14 mouse cellular contexts compared by ENCODE assay signal in genomic region chr2:168803849-168804248, GRCm38 (mm10). TPM values are rescaled to one million over a fixed set of nuclear protein-coding genes. Genes with fewer than 3 reads are reported as not detected.
"Had no signal": no experiment of that assay in that cellular context is flagged by ENCODE, and none has a peak within 500 bp of the region (broad histone marks: within the 10 kb centered on the region; RNA-seq: fewer than 3 reads in every experiment).

No protein-coding gene starts in this region.

- H3K4me2 ChIP-seq: limb, embryonic 15.5 days; liver, embryonic 12.5 days; lung, embryonic 14.5 days; midbrain, embryonic 13.5 days had no signal

- H3K4me3 ChIP-seq: left cerebral cortex, adult 2 months; limb, embryonic 15.5 days; liver, embryonic 12.5 days; megakaryocyte, embryonic 14.5 days; midbrain, embryonic 13.5 days; myocyte had no signal

- H3K9ac ChIP-seq: limb, embryonic 15.5 days; liver, embryonic 12.5 days; lung, embryonic 14.5 days; midbrain, embryonic 13.5 days had no signal

- H3K9me3 ChIP-seq: limb, embryonic 15.5 days; liver, embryonic 12.5 days; megakaryocyte, embryonic 14.5 days; midbrain, embryonic 13.5 days had no signal

- H3K36me3 ChIP-seq: limb, embryonic 15.5 days; liver, embryonic 12.5 days; midbrain, embryonic 13.5 days had no signal

- H3K27ac ChIP-seq: left cerebral cortex, adult 2 months; limb, embryonic 15.5 days; liver, embryonic 12.5 days; macrophage; midbrain, embryonic 13.5 days had no signal

- H3K27me3 ChIP-seq: limb, embryonic 15.5 days had no signal

- DNase-seq: kidney, postnatal 10 days; lung, embryonic 14.5 days; lung, postnatal 14 days; spleen, adult 18-20 months; thymus, adult 18-20 months; thymus, postnatal 14 days had no signal

- ATAC-seq: intestine, postnatal 0 days; liver, embryonic 12.5 days; midbrain, embryonic 13.5 days had no signal

- H3K4me1 ChIP-seq: limb, embryonic 15.5 days; liver, embryonic 12.5 days; megakaryocyte, embryonic 14.5 days had no signal

RNA-seq across cellular contexts. Expression of gene Sall4, which starts 36.1 kb away (rescaled TPM):
- polyA plus RNA-seq: macrophage, myocyte had no signal
